Mouse (Mus musculus) stomach, postnatal 0 days (tissue): Measurements from ENCODE around the gene Scaf4.

Experiments used
- CTCF ChIP-seq: IDR thresholded peaks from 2 replicates; pipeline ENCODE4 v1.5.1; 2016; ENCODE audit warnings: antibody characterized with exemption, low read depth, mild to moderate bottlenecking, moderate library complexity
- EP300 ChIP-seq: optimal IDR thresholded peaks from 2 replicates; pipeline ENCODE3; 2016; ENCODE audit warnings: antibody characterized with exemption

DNA sequence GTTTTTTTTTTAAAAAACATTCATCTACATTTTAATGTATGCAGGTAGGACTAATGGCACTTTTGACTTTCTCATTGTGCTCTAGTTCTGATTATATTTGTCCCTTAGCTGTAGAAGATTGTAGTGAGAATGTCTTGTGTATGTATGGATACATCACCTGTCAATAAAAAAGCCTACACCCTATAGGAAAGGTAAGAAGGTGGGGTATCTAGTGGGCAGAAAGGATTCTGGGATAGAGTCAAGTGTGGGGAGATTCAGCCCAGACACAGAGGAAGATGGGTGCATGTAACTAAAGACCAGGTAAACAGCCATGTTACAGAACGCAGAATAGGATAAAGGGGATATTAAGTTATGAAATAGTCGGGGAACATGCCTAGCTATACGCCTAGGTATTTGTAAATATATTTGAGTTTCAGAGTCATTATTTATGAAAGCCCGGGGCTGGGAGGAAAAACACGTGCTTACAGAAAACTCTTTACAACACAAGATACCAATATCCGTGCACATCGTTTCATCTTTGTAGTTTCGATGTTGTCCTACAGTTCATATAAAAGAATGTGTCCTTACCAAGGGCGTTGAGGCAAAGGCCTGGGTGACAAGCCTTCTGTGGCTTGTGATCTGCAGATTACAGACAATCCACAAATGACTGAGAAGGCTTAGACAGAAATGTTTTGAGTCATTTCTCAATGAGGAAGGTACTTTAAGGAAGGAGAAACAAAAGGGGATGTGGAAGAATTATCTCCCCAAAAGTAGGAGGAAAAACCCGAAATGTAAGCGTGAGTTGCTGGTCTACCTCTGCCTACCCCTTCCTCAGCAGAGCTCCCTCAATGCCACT lies 69.4 kb downstream of the Scaf4 start:
- TF ChIP-seq CTCF: no peak
- TF ChIP-seq EP300: no peak
